7 mouse cellular contexts compared by ENCODE assay signal in genomic region chr7:66661572-66661971, GRCm38 (mm10). TPM values are rescaled to one million over a fixed set of nuclear protein-coding genes. Genes with fewer than 3 reads are reported as not detected.
DNase-seq lines count a peak whose midpoint lies in the region; ATAC-seq and TF ChIP-seq lines count a peak whose summit lies in the region.

No protein-coding gene starts in this region.

- no peaks in the 10 kb centered on the region for H3K4me1 ChIP-seq in cortical plate, adult 2 months (ENCODE audit: control insufficient read depth, insufficient read depth, low read length)
- no peaks in the 10 kb centered on the region for H3K4me1 ChIP-seq in hindbrain, postnatal 0 days (ENCODE audit: insufficient read depth, low read length)

- no peak overlapping the region for H3K27ac ChIP-seq in cortical plate, adult 2 months (ENCODE audit: insufficient read depth, low read length)
- H3K27ac ChIP-seq in hindbrain, postnatal 0 days, result no peak overlapping the region

- H3K9ac ChIP-seq in hindbrain, postnatal 0 days (replicated peaks; ENCODE audit: low read length), result no peak overlapping the region

- H3K36me3 ChIP-seq in hindbrain, postnatal 0 days (ENCODE audit: insufficient read depth, low read length), result peaks cover 11% of the 10 kb centered on the region; the same call in 1 of the 2 replicates

- no peaks in the 10 kb centered on the region for H3K9me3 ChIP-seq in hindbrain, postnatal 0 days (ENCODE audit: low read length)

- WGBS in hindbrain, postnatal 0 days, result 20% methylated on average over 8 of the region's 8 CpGs

- H3K4me2 ChIP-seq in hindbrain, postnatal 0 days (ENCODE audit: low read depth, low read length), result peak overlapping the region; percentile 33; the same call in 1 of the 2 replicates

- no peak for TF ChIP-seq POLR2A in cortical plate, adult 2 months (IDR thresholded peaks at IDR 0.05; ENCODE audit: extremely low read depth, insufficient read depth, low read length)

- DNase-seq in adrenal gland, adult (ENCODE audit: inconsistent age in 2 of 2, low spot score in 1 of 2), result peak; percentile 75 to 95
- peak; percentile 62 to 71 for DNase-seq in gastrocnemius, adult 8-10 months (ENCODE audit: low spot score in 2 of 2)
- DNase-seq in hindbrain, postnatal 0 days (ENCODE audit: low spot score), result peak; percentile 90
- DNase-seq in left cerebral cortex, adult 8-10 months (ENCODE audit: low spot score in 2 of 2), result peak; percentile 38 to 54
- peak; percentile 74 for DNase-seq in right cerebral cortex, postnatal 14 days

- no peaks in the 10 kb centered on the region for H3K27me3 ChIP-seq in hindbrain, postnatal 0 days (ENCODE audit: insufficient read depth, low read length)

- no peak overlapping the region; the same call in 1 of the 2 replicates for H3K4me3 ChIP-seq in cortical plate, adult 2 months (ENCODE audit: insufficient read depth, low read length)
- no peak overlapping the region for H3K4me3 ChIP-seq in hindbrain, postnatal 0 days (ENCODE audit: low read length)

- ATAC-seq in hindbrain, postnatal 0 days, result peak; percentile 71
- peak; percentile 93 for ATAC-seq in megakaryocyte progenitor cell, adult 5-6 weeks (replicated peaks; ENCODE audit: poor library complexity)

- TF ChIP-seq CTCF in cortical plate, adult 2 months (IDR thresholded peaks at IDR 0.05; ENCODE audit: extremely low read depth, insufficient read depth, low read length), result peak; percentile 88
- TF ChIP-seq CTCF in hindbrain, postnatal 0 days (IDR thresholded peaks at IDR 0.05; ENCODE audit: low read depth), result peak; percentile 96

RNA-seq across cellular contexts. Expression of gene Asb7, which starts 27.8 kb away (rescaled TPM):
- polyA plus RNA-seq in cortical plate, adult 2 months (2012; rRNA removed), result 9.2 and 9.7 TPM in 2 replicates
- 10 to 100 TPM in 1 of 4 experiments, 1 to 10 TPM in 3; 7.1 to 10.8 (median 9.2) TPM for total RNA-seq in gastrocnemius, adult 8-10 months (2022)
- 15.3 and 15.4 TPM in 2 replicates for total RNA-seq in hindbrain, postnatal 0 days (2014; rRNA removed)
- polyA plus RNA-seq in hindbrain, postnatal 0 days (2015; fragmentation: Nextera tagmentation; extraction: Ambion mirVana), result 10.5 and 11.7 TPM in 2 replicates
- total RNA-seq in left cerebral cortex, adult 8-10 months (2022), result 10 to 100 TPM; 18.1 to 23.1 (median 20.9) TPM
- total RNA-seq in megakaryocyte progenitor cell, adult 5-6 weeks (2015), result 11.5 and 16.6 TPM in 2 replicates
- 8.7 and 8.9 TPM in 2 replicates for total RNA-seq in megakaryocyte progenitor cell, adult 5-6 weeks (2017)

RNA-seq across cellular contexts. Expression of gene Lins1, which starts 28.1 kb away (rescaled TPM):
- polyA plus RNA-seq in cortical plate, adult 2 months (2012; rRNA removed), result 10.0 and 10.3 TPM in 2 replicates
- 1 to 10 TPM; 5.2 to 6.0 (median 5.6) TPM for total RNA-seq in gastrocnemius, adult 8-10 months (2022)
- total RNA-seq in hindbrain, postnatal 0 days (2014; rRNA removed), result 13.5 and 24.4 TPM in 2 replicates
- polyA plus RNA-seq in hindbrain, postnatal 0 days (2015; fragmentation: Nextera tagmentation; extraction: Ambion mirVana), result 14.7 and 14.8 TPM in 2 replicates
- total RNA-seq in left cerebral cortex, adult 8-10 months (2022), result 10 to 100 TPM in 1 of 4 experiments, 1 to 10 TPM in 3; 8.0 to 10.0 (median 8.6) TPM
- 8.0 and 14.0 TPM in 2 replicates for total RNA-seq in megakaryocyte progenitor cell, adult 5-6 weeks (2015)
- 4.2 and 15.9 TPM in 2 replicates for total RNA-seq in megakaryocyte progenitor cell, adult 5-6 weeks (2017)
